Mouse (Mus musculus) adrenal gland, adult 18-20 months (tissue): ENCODE data around the gene Ciapin1. TPM values are rescaled to one million over a fixed set of nuclear protein-coding genes. Genes with fewer than 3 reads are reported as not detected.
"Not testable (repeated sequence)": the region's sequence is repeated elsewhere in the genome, so short reads cannot be mapped to it uniquely, and the experiment has no call there.

Experiments used
- DNase-seq, 2 experiments: peaks; one replicate each; pipeline ENCODE4 v3.0.0; 2021 to 2022; ENCODE audit warnings: low spot score in 2 of 2
- total RNA-seq, 2 experiments: library from RNA; stranded (reverse); gene quantifications; 1 replicate in 1 of 2; 2 replicates in 1 of 2; pipeline ENCODE4 v1.2.3; 2021

Gene Ciapin1
- total RNA-seq, 2 experiments from 2014 or later: 85.5 to 102 TPM

- DNase-seq: peak; percentile 95 to 96
These were observed 19.4 kb upstream of the Ciapin1 start, which contains the start of gene Polr2c for GRCm38 (mm10) chr8:94857346-94858173. Gene Polr2c (plus strand): TSS chr8:94857450.

GRCm38 (mm10) chr8:94857011-94857345, 18.8 kb upstream of the Ciapin1 start:
- DNase-seq: no peak

DNA sequence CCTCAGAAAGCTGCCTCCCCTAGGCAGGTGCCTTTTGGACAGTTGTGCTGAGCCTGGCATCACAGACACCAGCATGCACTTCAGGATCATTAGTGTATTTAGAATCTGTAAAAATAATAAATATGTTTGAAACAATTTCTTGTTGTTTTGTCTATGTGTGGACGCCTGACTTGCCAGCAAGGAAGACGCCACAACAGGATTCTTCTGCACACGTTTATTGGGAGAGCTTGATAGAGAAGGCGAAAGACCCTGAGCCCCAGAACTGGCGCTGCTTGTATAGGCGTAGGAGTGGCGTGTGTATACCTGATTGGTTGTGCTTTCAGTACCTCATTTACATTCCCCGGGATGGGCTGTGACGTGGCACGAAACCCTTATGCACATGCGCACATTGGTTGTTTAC, 16.6 kb upstream of the Ciapin1 start:
- not testable (repeated sequence) for DNase-seq

DNA sequence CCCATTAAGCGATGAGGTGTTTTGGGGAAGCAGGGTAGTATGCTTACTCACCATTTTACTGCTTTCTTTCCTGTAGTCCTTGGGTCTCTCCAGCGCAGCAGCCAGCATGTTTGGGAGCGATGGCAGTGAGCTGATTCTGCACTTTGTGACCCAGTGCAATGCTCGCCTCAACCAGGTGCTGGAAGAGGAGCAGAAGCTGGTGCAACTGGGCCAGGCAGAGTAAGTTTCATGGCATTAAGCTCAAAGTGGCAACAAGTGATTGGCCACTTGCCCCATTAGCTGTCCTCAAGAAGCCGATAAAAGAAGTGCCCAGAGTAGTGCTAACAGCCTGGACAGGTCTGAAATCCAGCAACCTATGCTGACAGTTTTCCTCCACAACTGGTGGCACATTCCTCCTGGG, 11.9 kb upstream of the Ciapin1 start:
- DNase-seq: no peak

- DNase-seq: no peak
These were observed 3.0 kb upstream of the Ciapin1 start for GRCm38 (mm10) chr8:94841183-94841582.

GRCm38 (mm10) chr8:94838600-94838999, 442 bp upstream of the Ciapin1 start:
- peak; percentile 76 to 78 for DNase-seq

- DNase-seq: no peak
These were observed 1.5 kb downstream of the Ciapin1 start for GRCm38 (mm10) chr8:94836456-94837240.

DNA sequence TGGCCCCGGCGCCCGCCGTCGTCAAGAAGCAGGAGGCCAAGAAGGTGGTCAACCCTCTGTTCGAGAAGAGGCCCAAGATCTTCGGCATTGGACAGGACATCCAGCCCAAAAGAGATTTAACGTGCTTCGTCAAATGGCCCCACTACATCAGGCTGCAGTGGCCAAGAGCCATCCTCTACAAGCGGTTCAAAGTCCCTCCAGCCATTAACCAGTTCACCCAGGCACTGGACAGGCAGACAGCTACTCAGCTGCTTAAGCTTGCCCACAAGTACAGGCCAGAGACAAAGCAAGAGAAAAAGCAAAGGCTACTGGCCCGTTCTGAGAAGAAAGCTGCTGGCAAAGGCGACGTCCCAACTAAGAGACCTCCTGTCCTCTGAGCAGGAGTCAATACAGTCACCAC, 2.4 kb downstream of the Ciapin1 start:
- DNase-seq: not testable (repeated sequence)

- not testable (repeated sequence) for DNase-seq
These were observed 4.2 kb downstream of the Ciapin1 start for GRCm38 (mm10) chr8:94833901-94834405.

- no peak for DNase-seq
These were observed 9.9 kb downstream of the Ciapin1 start for GRCm38 (mm10) chr8:94828284-94828683.

GRCm38 (mm10) chr8:94826210-94826609, 11.9 kb downstream of the Ciapin1 start:
- DNase-seq: no peak

GRCm38 (mm10) chr8:94825170-94825569, 13.0 kb downstream of the Ciapin1 start:
- DNase-seq: no peak

DNA sequence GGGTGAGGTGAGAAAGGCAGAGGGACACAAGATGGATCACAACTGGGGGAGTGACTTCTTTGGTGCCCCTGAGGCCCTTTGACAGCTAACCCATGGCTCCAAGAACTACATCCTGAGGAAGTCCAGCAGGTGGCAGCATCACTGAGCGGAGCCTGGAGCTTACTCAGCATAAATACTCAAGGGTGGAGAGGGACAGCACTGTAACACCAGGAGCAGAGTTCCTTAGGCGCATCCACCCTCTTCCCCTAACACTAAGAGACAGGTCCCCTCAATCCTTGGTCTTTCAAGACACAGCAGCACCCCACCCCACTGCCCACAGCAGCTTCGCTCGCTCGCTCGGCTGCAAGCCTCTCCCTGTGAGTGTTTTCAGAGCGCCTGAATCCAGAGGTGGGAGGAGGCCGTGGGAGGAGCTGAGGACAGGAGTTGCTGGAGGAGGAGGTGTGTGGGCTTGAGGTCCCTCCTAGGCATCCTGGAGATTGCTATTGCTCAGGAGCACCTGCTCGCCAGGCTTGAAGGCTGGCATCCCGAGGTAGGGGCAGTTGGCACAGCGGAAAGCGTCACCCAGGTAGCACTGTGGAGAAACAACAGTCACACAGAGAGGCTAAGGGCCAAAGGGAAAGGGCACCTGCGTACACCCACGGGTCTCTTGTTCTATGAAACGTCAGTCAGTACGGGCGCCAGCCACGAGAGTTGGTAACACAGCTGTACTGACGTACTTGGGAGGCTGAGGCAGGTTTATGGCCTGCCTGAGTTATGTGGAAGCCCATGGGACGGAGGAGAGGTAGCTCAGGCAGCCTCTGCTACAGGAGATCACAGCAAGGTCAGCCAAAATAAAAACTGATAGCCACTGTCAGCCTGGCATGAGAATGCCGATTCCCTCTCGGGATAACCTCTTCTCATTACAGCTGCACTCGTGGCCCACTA, 15.3 kb downstream of the Ciapin1 start:
- peak; percentile 50 to 59 for DNase-seq

GRCm38 (mm10) chr8:94821381-94821780, 16.8 kb downstream of the Ciapin1 start:
- DNase-seq: no peak

- no peak for DNase-seq
These were observed 17.6 kb downstream of the Ciapin1 start for GRCm38 (mm10) chr8:94820553-94820952.

- DNase-seq: no peak
These were observed 18.4 kb downstream of the Ciapin1 start for GRCm38 (mm10) chr8:94819671-94820179.

DNA sequence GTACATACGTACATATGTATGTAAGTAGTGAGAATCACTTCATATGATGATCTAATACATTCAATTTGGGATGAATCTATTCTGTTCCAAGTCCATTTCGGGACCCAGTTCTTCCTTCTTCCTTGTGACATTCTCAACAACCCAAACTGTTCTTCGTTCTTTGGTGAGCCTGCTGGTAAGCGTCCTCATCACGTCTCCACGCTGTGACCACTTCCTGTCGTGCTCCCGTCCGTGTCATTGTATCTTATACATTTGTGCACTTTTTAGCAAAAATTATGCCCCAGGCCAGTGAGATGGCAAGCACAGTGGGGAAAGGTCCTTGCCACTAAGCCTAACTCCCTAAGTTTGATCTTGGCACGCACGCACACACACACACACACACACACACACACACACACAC, 20.2 kb downstream of the Ciapin1 start:
- DNase-seq: no peak

DNA sequence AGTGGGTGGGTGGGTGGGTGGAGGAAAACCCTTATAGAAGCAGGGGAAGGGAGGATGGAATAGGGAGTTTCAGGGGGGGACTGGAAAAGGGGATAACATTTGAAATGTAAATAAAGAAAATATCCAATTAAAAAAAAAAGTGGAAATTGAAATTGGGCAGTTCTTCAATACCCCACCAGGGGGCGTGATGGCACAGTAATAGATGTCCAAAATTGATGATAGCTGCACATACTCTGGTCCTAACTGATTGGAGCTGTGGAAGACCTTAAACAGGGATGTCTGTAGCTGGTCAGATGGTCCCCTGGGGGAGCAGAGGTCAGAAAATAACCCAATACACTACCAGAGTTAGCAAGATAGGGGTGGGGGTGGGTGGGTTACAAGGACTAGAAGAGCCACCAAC, 23.6 kb downstream of the Ciapin1 start:
- no peak for DNase-seq

DNA sequence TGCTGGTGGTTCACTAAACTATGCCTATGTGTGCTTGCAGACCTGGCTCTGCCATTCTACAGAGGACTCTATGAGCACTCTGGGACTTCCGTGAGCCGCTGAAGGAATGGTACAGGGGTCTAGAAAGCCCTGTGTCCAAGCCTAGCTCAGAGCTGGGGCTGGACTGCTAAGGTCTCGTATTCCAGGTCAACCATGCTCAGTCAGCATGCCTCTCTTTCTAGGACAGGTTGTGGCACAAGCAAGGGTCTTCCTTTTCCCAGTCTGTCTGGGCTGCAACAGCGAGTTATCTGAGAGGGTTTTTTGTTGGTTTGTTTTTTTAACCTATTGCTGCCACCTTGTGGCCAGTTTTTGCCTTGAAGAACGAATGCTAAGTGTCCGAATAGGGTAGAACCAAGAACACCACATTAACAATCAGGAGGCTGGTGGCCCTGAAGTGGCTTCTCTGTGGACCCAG, 25.5 kb downstream of the Ciapin1 start:
- peak; percentile 86 for DNase-seq

DNA sequence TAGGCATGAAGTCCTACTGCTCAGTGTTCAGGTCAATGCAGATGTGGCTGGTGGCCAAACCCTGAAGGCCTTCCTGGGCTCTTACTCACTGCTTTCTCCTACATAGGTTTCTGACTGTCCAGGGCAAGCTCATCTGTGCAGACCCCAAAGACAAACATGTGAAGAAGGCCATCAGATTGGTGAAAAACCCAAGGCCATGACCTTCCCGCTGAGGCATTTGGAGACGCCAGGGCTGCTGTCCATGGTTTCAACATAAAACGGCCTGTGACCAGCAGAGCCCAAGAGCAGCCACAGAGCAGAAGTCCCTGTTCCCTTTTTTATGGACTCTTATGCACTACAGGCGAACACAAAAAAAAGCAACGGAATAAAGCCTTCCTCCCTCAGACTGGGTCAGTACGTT, 26.5 kb downstream of the Ciapin1 start:
- DNase-seq: peak in 1 of 2 experiments; percentile 41

GRCm38 (mm10) chr8:94810855-94811254, 27.3 kb downstream of the Ciapin1 start:
- no peak for DNase-seq
